Mouse (Mus musculus) erythroblast, embryonic 14.5 days (primary cell): ENCODE data around the gene Iqcn. TPM values are rescaled to one million over a fixed set of nuclear protein-coding genes. Genes with fewer than 3 reads are reported as not detected.

Source experiments
- H3K27me3 ChIP-seq: 2 replicates; pipeline ENCODE4 v1.6.1; 2012; ENCODE audit warnings: inconsistent platforms; ENCODE audit not compliant: control insufficient read depth
- H3K36me3 ChIP-seq: 2 replicates; pipeline ENCODE4 v1.6.1; 2012; ENCODE audit warnings: mild to moderate bottlenecking, inconsistent platforms; ENCODE audit not compliant: control insufficient read depth
- H3K4me1 ChIP-seq: 2 replicates; pipeline ENCODE4 v1.6.1; 2012; ENCODE audit warnings: inconsistent platforms; ENCODE audit not compliant: control insufficient read depth
- H3K4me3 ChIP-seq: replicated peaks from 2 replicates; pipeline ENCODE3; 2012; ENCODE audit warnings: moderate library complexity, mild to moderate bottlenecking, inconsistent platforms
- H3K9me3 ChIP-seq: 2 replicates; pipeline ENCODE4 v1.6.1; 2012; ENCODE audit warnings: low read length, inconsistent platforms, mixed read lengths; ENCODE audit not compliant: control insufficient read depth
- GATA1 ChIP-seq: IDR thresholded peaks from 2 replicates; pipeline ENCODE4 v1.6.1; 2012; ENCODE audit warnings: low read length, inconsistent platforms, mixed read lengths
- TAL1 ChIP-seq: IDR thresholded peaks from 3 replicates; pipeline ENCODE4 v1.6.1; 2012; ENCODE audit warnings: low read length, inconsistent platforms, mixed read lengths
- polyA plus RNA-seq: library from polyadenylated mRNA; stranded (reverse); fragments of >175 nt; gene quantifications from 2 replicates; pipeline ENCODE4 v1.2.3, GENCODE M21; 2012

Iqcn gene
- polyA plus RNA-seq, 1 experiment: not detected

- H3K9me3 ChIP-seq: no peaks in the 10 kb centered on the region; the same call in 1 of the 2 replicates
- H3K27me3 ChIP-seq: peaks cover 80% of the 10 kb centered on the region
- H3K4me3 ChIP-seq: no peak overlapping the region
- H3K36me3 ChIP-seq: peaks cover 2% of the 10 kb centered on the region; the same call in 1 of the 2 replicates
- TF ChIP-seq TAL1 (no peak), GATA1 (no peak)
- H3K4me1 ChIP-seq: peaks cover 4% of the 10 kb centered on the region
Measured at GRCm38 (mm10) chr8:70746676-70747075, 43.4 kb downstream of the Iqcn start.

- Histone ChIP-seq H3K27me3 (peaks cover 74% of the 10 kb centered on the region), H3K9me3 (no peaks in the 10 kb centered on the region; the same call in 1 of the 2 replicates), H3K36me3 (peaks cover 2% of the 10 kb centered on the region; the same call in 1 of the 2 replicates), H3K4me1 (peaks cover 8% of the 10 kb centered on the region), H3K4me3 (no peak overlapping the region)
- TF ChIP-seq GATA1 (no peak), TAL1 (no peak)
Measured at GRCm38 (mm10) chr8:70747211-70747890, 44.1 kb downstream of the Iqcn start.

GRCm38 (mm10) chr8:70748246-70749096 is 45.2 kb downstream of the Iqcn start:
- Histone ChIP-seq H3K4me3 (no peak overlapping the region), H3K36me3 (peaks cover 2% of the 10 kb centered on the region; the same call in 1 of the 2 replicates), H3K4me1 (peaks cover 18% of the 10 kb centered on the region), H3K27me3 (peaks cover 62% of the 10 kb centered on the region), H3K9me3 (no peaks in the 10 kb centered on the region; the same call in 1 of the 2 replicates)
- TF ChIP-seq TAL1 (no peak), GATA1 (no peak)

GRCm38 (mm10) chr8:70749097-70749674 is 45.9 kb downstream of the Iqcn start:
- peaks cover 25% of the 10 kb centered on the region for H3K4me1 ChIP-seq
- peaks cover 2% of the 10 kb centered on the region; the same call in 1 of the 2 replicates for H3K36me3 ChIP-seq
- no peak overlapping the region for H3K4me3 ChIP-seq
- peaks cover 55% of the 10 kb centered on the region for H3K27me3 ChIP-seq
- TF ChIP-seq GATA1: no peak
- TF ChIP-seq TAL1: no peak
- H3K9me3 ChIP-seq: no peaks in the 10 kb centered on the region; the same call in 1 of the 2 replicates

- TF ChIP-seq GATA1: no peak
- no peak for TF ChIP-seq TAL1
- Histone ChIP-seq H3K4me3 (no peak overlapping the region), H3K27me3 (peaks cover 45% of the 10 kb centered on the region), H3K9me3 (no peaks in the 10 kb centered on the region), H3K36me3 (peaks cover 2% of the 10 kb centered on the region; the same call in 1 of the 2 replicates), H3K4me1 (peaks cover 32% of the 10 kb centered on the region)
Measured at GRCm38 (mm10) chr8:70750128-70750680, 46.9 kb downstream of the Iqcn start.

DNA sequence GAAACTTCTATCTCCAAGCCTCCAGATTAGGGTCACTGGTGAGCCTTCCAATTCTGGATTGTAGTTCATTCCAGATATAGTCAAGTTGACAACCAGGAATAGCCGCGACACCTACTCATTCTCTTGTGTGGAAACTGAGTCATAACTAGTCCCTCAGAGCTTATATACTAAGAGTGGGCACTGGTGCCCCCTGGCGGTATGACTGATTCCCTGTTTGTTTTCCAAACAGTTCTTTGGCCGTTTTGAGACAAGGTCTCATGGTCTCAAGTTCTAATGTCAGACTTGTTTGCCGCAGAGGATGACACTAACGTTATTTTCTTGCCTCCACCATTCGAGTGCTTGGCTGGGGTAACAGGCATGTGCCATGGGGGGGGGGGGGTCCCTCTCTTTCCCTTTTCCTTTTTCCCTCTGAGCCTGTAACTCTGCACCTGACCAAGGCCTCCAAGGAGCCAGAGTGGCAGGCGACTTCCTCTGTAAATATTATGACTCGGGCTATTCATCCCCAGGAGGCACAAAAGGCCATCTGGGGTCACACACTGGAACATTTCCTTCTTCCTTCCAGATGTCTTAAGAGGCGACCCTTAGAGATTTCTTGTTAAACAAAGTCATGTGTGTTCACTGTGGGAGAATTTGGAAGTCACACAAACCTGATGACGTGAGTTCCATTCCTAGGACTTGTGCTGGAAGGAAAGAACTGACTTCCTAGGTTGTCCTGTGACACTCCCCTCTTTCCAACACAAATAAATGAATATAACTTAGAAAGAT is 48.9 kb downstream of the Iqcn start:
- Histone ChIP-seq H3K4me1 (peaks cover 49% of the 10 kb centered on the region), H3K27me3 (peaks cover 25% of the 10 kb centered on the region), H3K36me3 (peaks cover 16% of the 10 kb centered on the region), H3K4me3 (no peak overlapping the region), H3K9me3 (no peaks in the 10 kb centered on the region)
- TF ChIP-seq TAL1: no peak
- no peak for TF ChIP-seq GATA1

DNA sequence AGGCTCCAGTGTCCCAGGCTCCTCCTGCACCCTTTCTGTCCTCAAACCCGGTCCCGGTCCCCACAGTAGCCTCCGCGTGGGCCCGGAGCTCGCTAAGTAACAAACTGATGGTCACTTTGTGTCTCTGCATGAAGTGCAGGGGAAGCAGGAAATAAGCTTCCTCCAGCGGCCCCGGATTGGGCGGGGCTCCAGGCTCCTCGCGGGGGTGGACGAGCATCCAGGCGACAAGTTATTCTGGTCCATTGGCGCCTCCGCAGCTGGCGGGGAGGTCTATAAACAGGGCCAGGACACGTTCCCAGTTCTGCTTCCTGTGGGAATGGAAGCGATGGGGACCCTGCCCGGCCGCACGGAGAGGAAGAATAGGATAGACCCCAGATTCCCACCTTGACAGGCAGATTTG is 49.9 kb downstream of the Iqcn start:
- peaks cover 57% of the 10 kb centered on the region for H3K4me1 ChIP-seq
- H3K4me3 ChIP-seq: peak overlapping the region; percentile 25
- H3K9me3 ChIP-seq: no peaks in the 10 kb centered on the region
- H3K27me3 ChIP-seq: peaks cover 16% of the 10 kb centered on the region
- peaks cover 24% of the 10 kb centered on the region for H3K36me3 ChIP-seq
- TF ChIP-seq GATA1 (no peak), TAL1 (no peak)

- Histone ChIP-seq H3K9me3 (no peaks in the 10 kb centered on the region), H3K36me3 (peaks cover 35% of the 10 kb centered on the region), H3K4me1 (peaks cover 66% of the 10 kb centered on the region), H3K27me3 (peaks cover 5% of the 10 kb centered on the region), H3K4me3 (peak within 1 kb of the TSS; percentile 71)
- TF ChIP-seq TAL1 (no peak), GATA1 (no peak)
Measured at GRCm38 (mm10) chr8:70754043-70754870, 51.0 kb downstream of the Iqcn start, which contains the start of gene Rab3a. TSS of gene Rab3a (plus strand) at chr8:70754679.
